Mouse (Mus musculus): ENCODE measurements around the gene Stk31.
"Not testable (repeated sequence)": the region's sequence is repeated elsewhere in the genome, so short reads cannot be mapped to it uniquely, and the experiment has no call there.

The Stk31 gene

DNA sequence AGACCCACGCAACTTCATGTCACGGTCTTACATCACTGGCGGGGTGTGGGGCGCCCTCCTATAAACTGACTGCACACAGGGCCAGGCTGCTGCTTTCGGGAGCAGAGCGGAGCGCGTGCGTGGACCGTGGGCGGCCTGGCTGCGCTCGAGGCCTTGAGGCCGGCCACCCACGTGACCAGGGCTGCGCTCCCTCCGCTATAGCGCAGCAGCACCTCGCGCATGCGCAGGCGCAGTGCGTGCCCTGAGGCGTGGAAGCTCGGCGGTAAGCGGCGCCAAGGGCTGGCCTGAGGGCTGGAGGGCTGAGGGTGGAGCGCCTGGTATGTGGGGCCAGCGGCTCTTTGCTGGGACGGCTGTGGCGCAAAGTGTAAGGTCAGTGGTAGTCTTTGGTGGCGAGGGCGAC, at the start of gene Stk31:
Gene Stk31 (plus strand): TSS at position 289 of the 400 bp plus-strand sequence.
- in situ Hi-C loops (cut with MboI, MseI) = loop anchor here (5.0 kb wide), 1 partner anchor 338 kb away; no protein-coding TSS in a partner anchor

GRCm38 (mm10) chr6:49349826-49350225, 45.6 kb upstream of the Stk31 start:
- in situ Hi-C loops (cut with MboI, MseI) = loop anchor here (5.0 kb wide), 1 partner anchor 42 kb away; no protein-coding TSS in a partner anchor

DNA sequence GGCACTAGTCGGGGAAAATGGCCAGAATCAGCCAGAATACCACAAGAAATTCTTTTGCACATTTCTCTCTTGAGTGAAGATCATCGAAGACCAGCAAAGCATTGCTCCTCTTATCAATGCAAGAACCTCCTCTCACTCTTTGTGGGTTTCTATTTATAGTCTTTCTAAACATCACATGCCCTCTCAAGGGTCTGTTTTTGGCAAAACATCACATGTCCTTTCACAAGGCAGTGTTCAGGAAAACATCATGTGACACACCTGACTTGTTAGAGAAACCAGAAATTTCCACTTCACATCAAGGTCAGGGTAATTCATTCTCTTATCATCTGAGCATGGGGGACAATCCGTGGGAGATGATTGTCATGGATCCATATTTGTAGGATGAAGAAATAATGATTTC, 40.8 kb upstream of the Stk31 start:
- in situ Hi-C loops (cut with MboI, MseI) = loop anchor here (5.0 kb wide), 2 partner anchors 38 to 77 kb away; no protein-coding TSS in a partner anchor

DNA sequence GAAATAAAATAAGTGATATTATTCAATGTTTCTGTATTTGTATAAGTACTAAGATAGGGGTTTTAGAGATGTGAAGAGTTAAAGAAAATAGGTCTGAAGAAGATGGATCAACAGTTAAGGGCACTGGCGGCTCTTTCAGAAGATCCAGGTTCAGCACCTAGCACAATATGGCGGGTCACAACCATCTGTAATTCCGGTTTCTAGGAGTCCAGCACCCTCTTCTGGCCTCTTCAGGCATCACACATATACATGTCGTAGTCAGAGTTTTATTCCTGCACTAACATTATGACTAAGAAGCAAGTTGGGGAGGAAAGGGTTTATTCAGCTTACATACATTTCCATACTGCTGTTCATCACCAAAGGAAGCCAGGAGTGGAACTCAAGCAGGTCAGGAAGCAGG, 40.2 kb upstream of the Stk31 start:
- in situ Hi-C loops (cut with MboI, MseI) = loop anchor here (5.0 kb wide), 1 partner anchor 78 kb away; no protein-coding TSS in a partner anchor

GRCm38 (mm10) chr6:49360420-49360819, 35.0 kb upstream of the Stk31 start:
- in situ Hi-C loops (cut with MboI, MseI) = no loop called here

- in situ Hi-C loops (cut with MboI, MseI) = loop anchor here (5.0 kb wide), 1 partner anchor 50 kb away; the partner anchor contains the start of gene Ccdc126
Observed at GRCm38 (mm10) chr6:49367159-49368054, 28.0 kb upstream of the Stk31 start, which contains the start of gene Fam221a. Gene Fam221a (plus strand): TSS chr6:49367739.

GRCm38 (mm10) chr6:49368212-49368611, 27.2 kb upstream of the Stk31 start:
- in situ Hi-C loops (cut with MboI, MseI) = loop anchor here (5.0 kb wide), 1 partner anchor 51 kb away; the partner anchor contains the start of gene Ccdc126

GRCm38 (mm10) chr6:49372705-49373104, 22.7 kb upstream of the Stk31 start:
- in situ Hi-C loops (cut with MboI, MseI) = loop anchor here (10.0 kb wide), 1 partner anchor 1842 kb away; no protein-coding TSS in a partner anchor

DNA sequence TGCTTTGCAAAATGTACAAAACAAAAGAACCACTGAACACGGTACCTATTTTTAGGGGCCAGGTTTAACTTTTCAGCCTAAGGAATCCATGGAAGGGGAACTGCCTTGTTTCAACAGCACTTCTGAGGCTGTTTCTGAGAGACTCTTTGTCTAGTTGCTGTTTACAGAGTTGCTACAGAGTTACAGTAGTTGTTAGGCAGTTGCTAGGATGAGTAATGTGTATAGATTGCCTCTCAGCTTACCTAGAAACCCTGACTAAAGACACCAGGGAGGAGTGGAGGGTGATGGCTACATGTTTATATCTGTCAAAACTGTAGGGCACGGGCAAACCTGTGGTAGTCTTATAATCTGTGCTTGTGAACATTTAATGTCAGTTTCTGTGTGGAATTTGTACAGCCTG, 21.5 kb upstream of the Stk31 start:
- in situ Hi-C loops (cut with MboI, MseI) = loop anchor here (10.0 kb wide), 1 partner anchor 1841 kb away; no protein-coding TSS in a partner anchor

- in situ Hi-C loops (cut with MboI, MseI) = loop anchor here (10.0 kb wide), 1 partner anchor 1836 kb away; no protein-coding TSS in a partner anchor
Observed at GRCm38 (mm10) chr6:49378328-49378727, 17.1 kb upstream of the Stk31 start.

DNA sequence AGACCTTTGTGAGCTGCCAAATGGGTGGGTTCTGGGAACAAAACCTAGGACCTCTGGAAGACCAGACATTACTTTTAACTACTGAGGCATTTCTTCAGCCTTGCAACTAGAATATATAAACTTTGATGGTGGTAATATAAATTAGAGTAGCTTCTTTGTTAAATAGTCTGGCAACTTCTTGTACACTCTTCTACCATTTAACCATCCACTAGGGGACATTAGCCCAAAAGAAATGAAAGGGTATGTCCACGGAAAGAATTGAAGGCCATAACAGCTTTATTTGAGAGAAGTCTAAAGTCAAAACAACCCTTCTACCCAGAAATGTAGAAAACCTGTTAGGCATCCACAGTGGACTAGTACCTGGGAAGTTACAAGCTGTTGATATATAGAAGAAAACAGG, 1.1 kb upstream of the Stk31 start:
- in situ Hi-C loops (cut with MboI, MseI) = loop anchor here (5.0 kb wide), 1 partner anchor 42 kb away; no protein-coding TSS in a partner anchor

DNA sequence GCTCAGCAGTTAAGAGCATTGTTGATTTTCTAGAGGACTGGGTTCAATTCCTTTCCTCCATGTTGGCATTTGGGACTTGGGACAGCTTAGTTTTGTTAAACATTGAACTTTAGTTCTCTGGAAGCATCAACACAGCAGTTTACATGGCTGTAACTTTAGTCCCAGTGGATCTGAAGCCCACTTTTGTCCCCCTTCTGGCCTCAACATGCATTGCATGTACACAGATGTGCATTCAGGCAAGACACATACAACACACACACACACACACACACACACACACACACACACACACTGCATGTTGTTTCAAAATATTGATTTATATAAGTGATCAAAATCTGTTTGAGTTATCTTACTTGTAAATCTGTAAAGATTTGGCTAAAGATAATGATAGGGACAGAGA, 2.1 kb downstream of the Stk31 start:
- in situ Hi-C loops (cut with MboI, MseI) = loop anchor here (5.0 kb wide), 1 partner anchor 340 kb away; no protein-coding TSS in a partner anchor

GRCm38 (mm10) chr6:49398365-49398764, 3.0 kb downstream of the Stk31 start:
- in situ Hi-C loops (cut with MboI, MseI) = loop anchor here (5.0 kb wide), 1 partner anchor 341 kb away; no protein-coding TSS in a partner anchor

DNA sequence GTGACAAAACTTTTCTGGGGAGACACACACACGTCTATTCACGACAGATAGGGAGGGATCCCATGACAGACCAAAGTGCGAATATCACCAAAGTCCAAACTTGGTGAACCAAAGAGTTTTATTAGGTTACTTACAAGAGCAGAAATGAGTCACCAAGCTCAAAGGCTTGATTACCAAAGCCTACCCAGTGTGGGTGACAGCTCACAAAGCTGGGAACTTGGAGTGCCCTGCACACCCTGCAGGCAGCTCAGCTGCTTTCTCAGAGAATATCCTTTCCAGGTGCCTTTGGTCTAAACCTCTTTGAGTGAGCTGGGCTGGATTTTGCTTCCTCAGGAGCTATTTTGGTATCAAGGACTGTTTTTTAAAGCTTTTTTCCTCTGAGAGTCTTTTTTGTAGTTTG, 15.4 kb downstream of the Stk31 start:
- in situ Hi-C loops (cut with MboI, MseI) = no loop called here

- in situ Hi-C loops (cut with MboI, MseI) = not testable (repeated sequence)
Observed at GRCm38 (mm10) chr6:49412967-49413366, 17.6 kb downstream of the Stk31 start.

DNA sequence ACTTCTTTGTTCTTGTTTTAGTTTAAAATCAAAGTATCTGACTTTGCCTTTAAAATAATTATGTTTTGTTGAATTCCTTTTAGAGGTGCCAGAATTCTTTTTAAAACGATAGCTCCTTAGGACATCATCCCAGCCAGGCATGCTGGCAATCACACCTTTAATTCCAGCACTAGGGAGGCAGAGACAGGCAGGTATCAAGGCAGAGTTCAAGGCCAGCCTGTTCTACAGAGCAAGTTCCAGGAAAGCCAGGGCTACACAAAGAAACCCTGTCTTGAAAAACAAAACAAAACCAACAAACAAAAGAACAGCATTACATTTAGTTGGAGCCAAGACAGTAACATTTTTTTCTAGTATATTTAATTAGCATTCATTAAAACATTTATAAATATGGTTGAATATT, 20.6 kb downstream of the Stk31 start:
- in situ Hi-C loops (cut with MboI, MseI) = no loop called here

- in situ Hi-C loops (cut with MboI, MseI) = no loop called here
Observed at GRCm38 (mm10) chr6:49437306-49437705, 41.9 kb downstream of the Stk31 start.

DNA sequence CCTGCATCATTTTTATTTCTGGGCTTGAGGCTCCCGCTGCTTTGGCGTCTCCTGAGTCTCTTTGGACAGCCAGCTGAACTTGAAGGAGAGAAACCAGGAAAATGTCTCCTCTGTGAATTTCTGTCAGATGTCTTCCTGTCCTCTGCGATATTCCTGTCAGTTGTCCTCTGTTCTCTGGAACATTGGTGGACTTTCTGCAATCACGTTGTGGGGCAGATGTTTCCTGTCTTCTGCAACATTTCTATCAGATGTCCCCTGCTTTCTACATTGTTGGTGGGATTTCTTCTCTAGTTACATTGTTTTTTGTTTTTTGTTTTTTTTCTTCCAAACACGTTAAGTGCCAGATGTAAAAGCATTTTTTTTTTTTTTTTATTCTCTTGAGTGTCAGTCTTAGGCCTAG, 62.7 kb downstream of the Stk31 start:
- in situ Hi-C loops (cut with MboI, MseI) = no loop called here

GRCm38 (mm10) chr6:49483205-49483604, 87.8 kb downstream of the Stk31 start:
- in situ Hi-C loops (cut with MboI, MseI) = no loop called here

GRCm38 (mm10) chr6:49491526-49491925, 96.1 kb downstream of the Stk31 start:
- in situ Hi-C loops (cut with MboI, MseI) = no loop called here

DNA sequence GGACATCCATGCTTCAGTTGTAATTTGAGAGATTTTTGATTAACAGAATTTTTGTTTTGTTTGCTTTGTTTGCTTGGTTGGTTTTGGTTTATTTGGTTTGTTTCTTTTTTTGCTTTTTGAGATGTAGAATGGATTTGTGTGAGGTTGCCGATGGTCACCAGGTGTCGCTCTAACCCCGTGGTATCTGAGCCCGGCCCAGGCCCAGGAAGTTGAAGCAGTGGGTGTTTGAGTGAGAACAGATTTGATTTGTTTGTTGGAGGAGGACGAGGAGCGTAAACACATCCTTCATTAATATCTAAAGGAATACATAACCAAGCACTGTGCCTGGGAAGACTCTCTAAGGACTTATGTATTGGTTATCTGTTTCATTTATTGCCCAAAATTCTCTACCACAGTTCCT, 123.6 kb downstream of the Stk31 start:
- in situ Hi-C loops (cut with MboI, MseI) = loop anchor here (5.0 to 25.0 kb wide), 2 partner anchors 393 to 773 kb away; no protein-coding TSS in a partner anchor
